Mouse (Mus musculus): Measurements from ENCODE around the gene Lrrc37a.
"Not testable (repeated sequence)": the region's sequence is repeated elsewhere in the genome, so short reads cannot be mapped to it uniquely, and the experiment has no call there.

- TF ChIP-seq POLR2A (IDR thresholded peaks at IDR 0.05; ENCODE audit: borderline replicate concordance, low read depth, low read length); CTCF (IDR thresholded peaks at IDR 0.05; ENCODE audit: low read depth, low read length): not testable (repeated sequence)
Observed at GRCm38 (mm10) chr11:103534973-103535372, 30.6 kb upstream of the Lrrc37a start.
